Mouse (Mus musculus) forebrain, embryonic 16.5 days (tissue): ENCODE results near the gene Lztr1. TPM values are rescaled to one million over a fixed set of nuclear protein-coding genes. Genes with fewer than 3 reads are reported as not detected.

ENCODE experiments used
- ATAC-seq: fragments of 200-750 bp; cut with Nextera tagmentation; 2 replicates; pipeline ENCODE4 v1.8.0; 2017; ENCODE audit warnings: mild to moderate bottlenecking, moderate library complexity
- H3K27ac ChIP-seq: fragments of 300-500 bp; sonication (generic); 2 replicates; pipeline ENCODE4 v1.5.1; 2014; ENCODE audit warnings: low read length, control low read depth
- H3K27me3 ChIP-seq: fragments of 300-500 bp; sonication (generic); replicated peaks from 2 replicates; pipeline ENCODE4 v1.6.1; 2014; ENCODE audit warnings: low read length; ENCODE audit not compliant: control insufficient read depth, insufficient read depth
- H3K36me3 ChIP-seq: fragments of 300-500 bp; sonication (generic); 2 replicates; pipeline ENCODE4 v1.6.1; 2014; ENCODE audit not compliant: control insufficient read depth, insufficient read depth
- H3K4me1 ChIP-seq: fragments of 300-500 bp; sonication (generic); replicated peaks from 2 replicates; pipeline ENCODE4 v1.6.1; 2014; ENCODE audit warnings: low read length; ENCODE audit not compliant: control insufficient read depth, insufficient read depth
- H3K4me2 ChIP-seq: fragments of 300-500 bp; sonication (generic); 2 replicates; pipeline ENCODE4 v1.6.1; 2014; ENCODE audit warnings: mild to moderate bottlenecking, low read length, control low read depth
- H3K4me3 ChIP-seq: fragments of 300-500 bp; sonication (generic); replicated peaks from 2 replicates; pipeline ENCODE4 v1.5.1; 2014; ENCODE audit warnings: mild to moderate bottlenecking, low read length, control low read depth
- H3K9ac ChIP-seq: fragments of 300-500 bp; sonication (generic); replicated peaks from 2 replicates; pipeline ENCODE4 v1.6.1; 2014; ENCODE audit warnings: low read depth, low read length, control low read depth
- H3K9me3 ChIP-seq: fragments of 300-500 bp; sonication (generic); 2 replicates; pipeline ENCODE4 v1.6.1; 2016; ENCODE audit warnings: low read length; ENCODE audit not compliant: control insufficient read depth
- WGBS: fragments of 180-500 bp; shearing (Covaris S2); extraction: QIAGEN DNeasy Blood & Tissue Kit; methylation state at CpG from one replicate; pipeline ENCODE4 v1.1.7; 2014; 5-methylcytosine and 5-hydroxymethylcytosine counted together
- polyA plus RNA-seq: library from polyadenylated mRNA; unstranded; fragments of >200 nt; fragmentation: Nextera tagmentation; extraction: Ambion mirVana; gene quantifications from 2 replicates; pipeline ENCODE4 v1.2.1, GENCODE M21; 2015

Gene Lztr1
- polyA plus RNA-seq, 1 experiment from 2014 or later = 150 TPM

DNA sequence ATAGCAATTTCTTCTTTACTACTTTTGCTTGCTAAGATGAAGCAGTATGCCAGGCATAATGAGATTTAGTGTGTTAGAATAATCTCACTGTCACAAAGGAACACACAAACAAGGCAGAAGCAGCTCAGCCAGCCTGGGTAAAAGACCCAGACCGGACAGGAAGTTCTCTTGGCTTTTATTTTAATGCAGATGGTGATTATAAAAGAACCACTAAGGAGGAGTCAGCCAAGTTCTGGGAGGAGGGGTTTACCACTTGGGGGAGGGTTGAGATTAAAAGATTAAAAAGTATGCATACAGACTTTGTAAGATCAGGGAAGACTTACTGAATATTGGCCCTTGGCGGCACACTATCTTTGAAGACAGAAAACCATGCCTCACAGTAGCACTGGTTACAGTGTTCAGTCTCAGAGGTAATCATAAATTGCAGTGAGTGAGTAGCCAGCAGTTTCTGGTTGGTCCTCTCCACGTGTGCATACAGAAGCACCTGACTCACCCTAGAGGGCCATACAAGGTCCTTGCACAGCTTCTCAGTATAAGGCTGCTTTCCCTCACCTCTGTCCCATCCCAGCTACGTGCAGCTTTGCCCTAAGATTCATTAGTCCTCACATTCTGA is 30.1 kb upstream of the Lztr1 start:
- no peak overlapping the region for H3K4me2 ChIP-seq
- H3K36me3 ChIP-seq = peaks cover 4% of the 10 kb centered on the region; the same call in 1 of the 2 replicates
- H3K27ac ChIP-seq = no peak overlapping the region
- no peak for ATAC-seq
- 78% methylated on average over 4 of the region's 4 CpGs for WGBS
- peaks cover 6% of the 10 kb centered on the region; the same call in 1 of the 2 replicates for H3K4me1 ChIP-seq
- no peak overlapping the region for H3K9ac ChIP-seq
- H3K27me3 ChIP-seq = no peaks in the 10 kb centered on the region
- no peaks in the 10 kb centered on the region for H3K9me3 ChIP-seq
- no peak overlapping the region for H3K4me3 ChIP-seq

DNA sequence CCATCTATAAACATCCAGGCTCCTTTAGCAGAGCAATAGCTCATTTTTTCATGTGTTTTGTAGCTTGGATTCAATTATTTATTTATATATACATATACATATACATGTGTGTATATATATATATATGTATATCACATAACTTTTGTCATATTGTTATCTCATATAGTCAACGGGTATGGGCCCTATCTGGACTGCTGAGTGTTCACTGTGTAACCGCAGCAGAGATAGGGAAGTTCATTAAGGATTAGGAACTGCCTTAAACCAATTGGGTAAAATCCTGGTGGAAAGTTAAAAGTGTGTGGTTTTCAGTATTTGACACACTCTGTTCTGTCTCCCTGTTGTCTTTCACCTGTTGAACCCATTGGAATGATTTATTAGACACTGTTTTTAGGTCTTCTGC is 27.0 kb upstream of the Lztr1 start:
- 97% methylated on average over 2 of the region's 2 CpGs for WGBS
- Histone ChIP-seq H3K27me3 (no peaks in the 10 kb centered on the region), H3K4me3 (no peak overlapping the region), H3K36me3 (peaks cover 18% of the 10 kb centered on the region), H3K27ac (no peak overlapping the region), H3K4me2 (no peak overlapping the region), H3K4me1 (peaks cover 3% of the 10 kb centered on the region; the same call in 1 of the 2 replicates), H3K9me3 (no peaks in the 10 kb centered on the region), H3K9ac (no peak overlapping the region)
- ATAC-seq = no peak

DNA sequence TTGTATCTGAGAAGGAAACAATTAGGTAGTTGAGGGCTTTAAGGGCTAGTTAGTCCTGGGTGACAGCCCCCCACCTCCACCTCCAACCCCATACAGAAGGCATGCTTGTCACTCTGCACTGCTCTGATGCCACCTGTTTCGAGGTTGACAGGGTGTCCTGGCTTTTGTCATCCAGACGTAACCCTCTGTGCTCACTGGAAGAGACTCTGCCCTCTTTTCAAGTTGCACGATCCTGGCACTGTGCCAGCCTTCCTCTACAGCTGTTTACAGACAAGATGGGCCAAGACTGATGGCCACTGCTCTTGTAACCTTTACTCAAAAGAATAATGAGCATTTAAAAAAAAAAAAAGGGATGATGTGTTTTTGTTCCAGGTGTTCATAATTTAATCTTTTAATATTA is 22.0 kb upstream of the Lztr1 start:
- Histone ChIP-seq H3K36me3 (peaks cover 18% of the 10 kb centered on the region), H3K27ac (no peak overlapping the region), H3K27me3 (no peaks in the 10 kb centered on the region), H3K4me2 (no peak overlapping the region), H3K9ac (no peak overlapping the region), H3K9me3 (no peaks in the 10 kb centered on the region), H3K4me1 (peaks cover 9% of the 10 kb centered on the region), H3K4me3 (no peak overlapping the region)
- 15% methylated on average over 3 of the region's 3 CpGs for WGBS
- ATAC-seq = no peak

DNA sequence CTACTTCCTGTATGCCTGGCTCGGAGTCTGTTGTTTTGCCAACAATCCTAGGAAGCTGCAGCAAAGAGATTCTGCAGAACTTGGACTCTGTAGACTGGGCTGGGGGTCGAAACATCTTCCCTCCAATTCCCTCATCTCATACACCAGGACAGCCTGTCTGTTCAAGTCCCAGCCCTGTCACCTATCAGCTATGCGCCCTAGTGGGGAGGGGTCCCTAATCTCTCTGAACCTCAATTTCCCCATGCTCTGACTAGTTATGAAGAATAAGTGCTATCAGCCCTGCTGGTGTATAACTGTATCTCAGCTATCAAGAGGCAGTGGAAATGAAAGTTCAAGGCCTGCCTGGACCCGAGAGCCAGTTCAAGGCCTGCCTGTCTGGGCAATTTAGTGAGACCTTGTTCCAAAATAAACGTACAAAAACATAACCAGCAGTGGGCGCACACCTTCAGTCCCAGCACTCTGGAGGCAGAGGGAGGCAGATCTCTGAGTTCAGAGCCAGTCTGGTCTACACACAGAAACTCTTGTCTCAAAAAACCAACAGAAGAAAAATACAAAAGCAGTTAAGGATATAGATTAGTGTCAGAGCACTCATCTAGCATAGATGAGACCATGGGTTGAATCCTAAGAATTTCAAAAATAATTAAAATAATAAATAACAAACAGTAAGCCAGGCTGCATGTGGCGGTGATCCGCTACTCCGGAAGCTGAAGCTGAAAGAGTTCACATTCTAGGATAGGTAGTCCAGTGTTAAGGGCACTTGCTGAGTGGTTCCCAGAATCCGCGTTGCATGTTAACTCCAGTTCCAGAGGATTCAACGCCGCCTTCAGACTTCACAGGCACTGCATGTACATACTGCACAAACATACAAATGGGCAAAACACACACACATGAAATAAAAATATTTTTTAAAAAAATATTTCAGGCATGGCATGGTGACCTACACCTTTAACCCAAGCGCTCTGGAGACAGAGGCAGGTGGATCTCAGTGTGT is 19.7 kb upstream of the Lztr1 start:
- H3K4me1 ChIP-seq = peaks cover 9% of the 10 kb centered on the region
- peak overlapping the region; percentile 60 for H3K9ac ChIP-seq
- WGBS = 46% methylated on average over 14 of the region's 14 CpGs

DNA sequence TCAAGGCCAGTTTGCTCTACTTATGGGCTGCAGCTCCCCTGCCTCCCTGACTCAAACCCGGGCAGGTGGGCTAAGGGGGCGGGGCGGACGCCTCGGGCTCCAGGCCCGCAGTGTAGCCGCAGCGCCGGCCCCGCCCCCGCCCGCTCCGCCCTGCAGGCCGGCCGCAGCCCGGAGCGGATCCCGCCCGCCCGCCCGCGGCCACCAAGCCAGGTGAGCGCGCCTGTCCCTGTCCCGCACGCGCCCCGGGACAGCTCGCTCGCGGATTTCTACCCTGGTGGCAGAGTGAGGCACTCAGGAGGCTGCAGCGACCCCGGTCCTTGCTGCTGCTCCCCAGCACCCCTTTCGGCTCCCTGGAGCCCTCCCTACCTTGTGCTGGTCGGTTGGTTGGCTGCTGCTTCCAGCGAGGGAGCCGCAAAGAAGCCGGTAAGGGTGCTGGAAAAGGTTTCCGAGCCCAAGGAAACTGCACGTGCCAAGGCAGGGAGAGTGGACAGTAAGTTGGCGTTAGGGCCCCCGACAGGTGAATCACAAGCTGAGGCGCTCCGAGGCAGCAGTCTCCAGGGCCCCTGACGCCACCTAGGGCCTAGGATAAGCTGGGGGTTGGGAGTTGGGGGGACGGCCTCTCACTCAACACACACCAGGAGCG is 18.9 kb upstream of the Lztr1 start, which contains the start of gene Aifm3:
TSS of gene Aifm3 (plus strand) at position 143 of the 643 bp plus-strand sequence.
- Histone ChIP-seq H3K36me3 (peaks cover 6% of the 10 kb centered on the region; the same call in 1 of the 2 replicates), H3K4me3 (peak within 1 kb of the TSS; percentile 44), H3K27me3 (no peaks in the 10 kb centered on the region), H3K4me2 (peak within 1 kb of the TSS; percentile 82), H3K27ac (no peak within 1 kb of the TSS), H3K4me1 (peaks cover 9% of the 10 kb centered on the region), H3K9me3 (no peaks in the 10 kb centered on the region), H3K9ac (peak within 1 kb of the TSS; percentile 60)
- under 1% methylated on average over 46 of the region's 47 CpGs for WGBS
- peak; percentile 65 for ATAC-seq

More for the DNA sequence above, 19.7 kb upstream of the Lztr1 start:
- Histone ChIP-seq H3K4me2 (peak overlapping the region; percentile 82), H3K9me3 (no peaks in the 10 kb centered on the region), H3K27me3 (no peaks in the 10 kb centered on the region), H3K36me3 (peaks cover 12% of the 10 kb centered on the region), H3K27ac (no peak overlapping the region), H3K4me3 (peak overlapping the region; percentile 44)
- ATAC-seq = no peak

DNA sequence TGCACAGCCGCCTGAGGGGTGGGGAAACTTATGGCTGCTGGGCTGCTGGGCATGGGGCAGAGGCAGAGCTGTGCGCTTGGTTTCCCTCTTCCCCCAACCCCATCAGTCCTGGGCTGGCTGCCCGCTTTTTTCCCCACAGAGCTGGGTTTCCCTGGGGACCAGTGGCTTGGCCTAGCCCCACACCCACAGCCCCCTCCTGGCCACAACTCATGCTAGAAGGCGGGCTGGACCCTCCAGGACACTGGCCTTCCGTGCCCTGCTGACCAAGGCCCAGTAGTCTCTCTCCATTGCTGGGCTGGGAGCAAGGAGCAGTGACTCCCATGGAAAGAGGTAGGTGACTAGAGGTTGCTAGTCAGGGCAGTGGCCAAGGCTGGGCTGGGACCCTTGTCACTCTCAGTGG is 17.3 kb upstream of the Lztr1 start:
- Histone ChIP-seq H3K27me3 (no peaks in the 10 kb centered on the region), H3K9me3 (no peaks in the 10 kb centered on the region), H3K9ac (no peak overlapping the region), H3K27ac (no peak overlapping the region), H3K36me3 (no peaks in the 10 kb centered on the region), H3K4me2 (no peak overlapping the region), H3K4me1 (peaks cover 10% of the 10 kb centered on the region), H3K4me3 (no peak overlapping the region)
- WGBS = 87% methylated on average over 5 of the region's 5 CpGs
- ATAC-seq = no peak

DNA sequence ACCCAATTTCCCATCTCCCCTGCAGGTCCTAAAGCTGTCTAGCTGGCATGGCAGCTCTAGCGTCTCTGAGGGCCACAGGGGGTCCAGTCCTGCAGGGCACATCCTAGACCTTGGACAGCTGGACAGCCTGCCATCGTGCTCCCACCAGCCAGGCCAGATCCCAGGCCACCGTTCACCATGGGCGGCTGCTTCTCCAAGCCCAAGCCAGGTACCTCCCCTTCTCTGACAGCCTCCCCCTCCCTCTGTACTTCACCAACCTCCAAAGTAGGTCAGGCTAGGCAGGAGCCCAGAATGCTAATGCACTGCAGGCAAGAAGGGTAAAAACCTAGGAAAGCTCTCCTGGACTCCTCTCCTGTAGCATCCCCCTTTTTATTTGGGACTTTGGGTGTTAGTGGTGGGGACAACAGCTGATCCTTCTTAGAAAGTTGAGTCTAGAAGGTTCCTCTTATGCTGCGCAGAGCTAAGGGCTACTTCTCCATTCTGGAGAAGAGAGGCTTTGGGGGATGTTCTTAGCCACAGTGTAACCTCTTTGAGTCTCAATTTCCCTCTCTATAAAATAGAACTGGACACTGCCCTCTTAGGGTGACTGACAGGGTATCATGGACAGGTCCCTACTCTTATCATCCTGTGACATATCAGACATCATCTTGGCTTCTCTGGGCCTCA is 16.5 kb upstream of the Lztr1 start:
- H3K27ac ChIP-seq = no peak overlapping the region
- no peaks in the 10 kb centered on the region for H3K27me3 ChIP-seq
- 70% methylated on average over 5 of the region's 5 CpGs for WGBS
- no peak overlapping the region for H3K4me3 ChIP-seq
- no peak overlapping the region for H3K9ac ChIP-seq
- no peak for ATAC-seq
- H3K9me3 ChIP-seq = no peaks in the 10 kb centered on the region
- H3K4me2 ChIP-seq = no peak overlapping the region
- H3K4me1 ChIP-seq = peaks cover 19% of the 10 kb centered on the region
- no peaks in the 10 kb centered on the region for H3K36me3 ChIP-seq

DNA sequence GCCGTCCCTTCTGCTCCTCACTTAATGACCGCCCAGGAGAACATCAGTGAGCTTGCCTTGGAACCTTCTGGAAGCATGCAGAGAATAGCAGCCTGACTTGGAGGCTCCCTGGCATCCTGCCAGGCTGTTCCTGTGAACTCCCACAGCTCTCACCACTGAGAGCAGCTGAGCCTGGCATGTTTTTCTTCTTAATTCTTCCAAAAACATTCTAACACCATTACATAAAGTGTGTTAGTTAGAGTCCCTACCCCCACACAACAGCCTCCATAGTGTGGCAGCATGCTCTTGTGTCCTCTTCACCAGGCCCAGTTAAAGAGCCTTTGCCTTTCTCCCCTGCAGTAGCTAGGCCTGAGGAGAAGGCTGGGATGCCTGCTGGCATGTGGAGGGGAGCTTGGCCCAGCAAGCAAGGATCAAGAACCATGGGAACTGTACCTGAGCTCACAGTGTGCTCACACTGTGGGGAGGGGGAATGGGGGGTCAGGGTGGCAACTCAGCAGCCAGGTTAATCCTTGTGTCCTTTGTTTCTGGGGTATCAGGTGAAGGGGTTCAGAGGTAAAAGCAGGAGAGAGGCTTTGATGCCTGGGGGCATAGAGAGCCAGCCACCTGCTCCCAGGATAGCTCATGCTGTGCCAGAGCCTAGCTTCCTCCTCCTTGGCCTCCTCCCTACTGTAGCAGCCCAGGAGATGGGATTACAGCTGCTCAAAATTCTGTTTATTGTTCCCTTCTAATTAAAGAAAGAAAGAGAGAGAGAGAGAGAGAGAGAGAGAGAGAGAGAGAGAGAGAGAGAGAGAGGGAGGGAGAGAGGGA is 11.8 kb upstream of the Lztr1 start:
- Histone ChIP-seq H3K9me3 (no peaks in the 10 kb centered on the region), H3K4me1 (peaks cover 15% of the 10 kb centered on the region), H3K4me3 (no peak overlapping the region), H3K4me2 (no peak overlapping the region; the same call in 1 of the 2 replicates), H3K27ac (peak overlapping the region; percentile 62), H3K27me3 (no peaks in the 10 kb centered on the region), H3K36me3 (no peaks in the 10 kb centered on the region), H3K9ac (no peak overlapping the region; the same call in 1 of the 2 replicates)
- 52% methylated on average over 2 of the region's 2 CpGs for WGBS
- peak; percentile 62 for ATAC-seq
